Mouse (Mus musculus) CH12.LX (cell line): ENCODE data around the gene Kirrel3. TPM values are rescaled to one million over a fixed set of nuclear protein-coding genes. Genes with fewer than 3 reads are reported as not detected.

Source experiments
- DNase-seq: peaks from one replicate; pipeline ENCODE4 v3.0.0-alpha.2; 2013; ENCODE audit errors: extremely low read depth
- H3K27ac ChIP-seq: 2 replicates; pipeline ENCODE4 v1.5.1; 2012; ENCODE audit warnings: low read depth, mild to moderate bottlenecking, control low read depth, moderate library complexity; ENCODE audit not compliant: insufficient read depth
- H3K27me3 ChIP-seq: replicated peaks from 2 replicates; pipeline ENCODE3; 2012; ENCODE audit warnings: inconsistent platforms
- H3K36me3 ChIP-seq, 2 experiments: replicated peaks in 1 of 2; 2 replicates each; pipeline versions ENCODE3 to v1.6.1; 2012; ENCODE audit warnings: inconsistent platforms in 1 of 2, low read length in 1 of 2, mild to moderate bottlenecking in 1 of 2, mixed read lengths in 1 of 2, moderate library complexity in 1 of 2; ENCODE audit not compliant: control insufficient read depth in 1 of 2, insufficient read depth in 1 of 2
- H3K4me1 ChIP-seq, 2 experiments: 2 replicates each; pipeline ENCODE4 v1.6.1; 2012; ENCODE audit warnings: inconsistent platforms in 1 of 2, moderate library complexity in 1 of 2; ENCODE audit not compliant: insufficient read depth in 2 of 2, control insufficient read depth in 1 of 2
- H3K4me2 ChIP-seq: 2 replicates; pipeline ENCODE4 v1.6.1; 2012; ENCODE audit warnings: low read depth, mild to moderate bottlenecking, control low read depth; ENCODE audit not compliant: poor library complexity, insufficient read depth, severe bottlenecking
- H3K4me3 ChIP-seq, 3 experiments: fragments of 150-350 bp in 1 of 3; sonication (generic) in 1 of 3; replicated peaks in 1 of 3; 2 replicates each; pipeline versions ENCODE3 to v1.5.1; 2011 to 2012; ENCODE audit warnings: low read depth in 2 of 3, low read length in 2 of 3, mild to moderate bottlenecking in 2 of 3, moderate library complexity in 2 of 3, control low read depth in 1 of 3, improper control_type of control experiment in 1 of 3, inconsistent platforms in 1 of 3, mixed read lengths in 1 of 3; ENCODE audit not compliant: poor library complexity in 1 of 3
- H3K79me2 ChIP-seq: replicated peaks from 2 replicates; pipeline ENCODE4 v1.6.1; 2012; ENCODE audit warnings: mild to moderate bottlenecking, moderate library complexity; ENCODE audit not compliant: control insufficient read depth, poor library complexity, insufficient read depth, severe bottlenecking; ENCODE audit errors: extremely low read depth
- H3K9ac ChIP-seq: 2 replicates; pipeline ENCODE4 v1.6.1; 2012; ENCODE audit warnings: low read depth, mild to moderate bottlenecking, control low read depth, moderate library complexity; ENCODE audit not compliant: insufficient read depth
- H3K9me3 ChIP-seq: replicated peaks from 2 replicates; pipeline ENCODE3; 2012; ENCODE audit warnings: low read length, inconsistent platforms, mixed read lengths
- BHLHE40 ChIP-seq: IDR thresholded peaks from 2 replicates; pipeline ENCODE4 v1.6.1; 2011; ENCODE audit warnings: mild to moderate bottlenecking, low read depth, low read length, improper control_type of control experiment
- CHD1 ChIP-seq: IDR thresholded peaks from 2 replicates; pipeline ENCODE4 v1.6.1; 2012; ENCODE audit warnings: low read depth, low read length, improper control_type of control experiment, inconsistent platforms
- CTCF ChIP-seq, 2 experiments: IDR thresholded peaks in 1 of 2; conservative IDR thresholded peaks in 1 of 2; 2 replicates each; pipeline ENCODE4 v1.5.1; 2011 to 2012; ENCODE audit warnings: low read depth in 2 of 2, low read length in 2 of 2, improper control_type of control experiment in 1 of 2, inconsistent platforms in 1 of 2, mild to moderate bottlenecking in 1 of 2, moderate library complexity in 1 of 2
- ELF1 ChIP-seq: IDR thresholded peaks from 2 replicates; pipeline ENCODE4 v1.6.1; 2014; ENCODE audit warnings: low read depth, mild to moderate bottlenecking, inconsistent platforms, low read length, improper control_type of control experiment
- EP300 ChIP-seq: IDR thresholded peaks from 2 replicates; pipeline ENCODE4 v1.6.1; 2011; ENCODE audit warnings: low read length, improper control_type of control experiment
- ETS1 ChIP-seq: conservative IDR thresholded peaks from 2 replicates; pipeline ENCODE4 v1.6.1; 2012; ENCODE audit warnings: low read depth, mild to moderate bottlenecking, inconsistent platforms, low read length, improper control_type of control experiment, moderate library complexity
- HCFC1 ChIP-seq: IDR thresholded peaks from 2 replicates; pipeline ENCODE4 v1.6.1; 2012; ENCODE audit warnings: low read depth, mild to moderate bottlenecking, inconsistent platforms, low read length, improper control_type of control experiment
- JUN ChIP-seq: IDR thresholded peaks from 2 replicates; pipeline ENCODE4 v1.6.1; 2011; ENCODE audit warnings: low read depth, mild to moderate bottlenecking, low read length, improper control_type of control experiment, moderate library complexity; ENCODE audit not compliant: insufficient read depth
- MAX ChIP-seq: IDR thresholded peaks from 2 replicates; pipeline ENCODE4 v1.6.1; 2011; ENCODE audit warnings: low read length, improper control_type of control experiment
- MAZ ChIP-seq: IDR thresholded peaks from 2 replicates; pipeline ENCODE4 v1.6.1; 2012; ENCODE audit warnings: low read depth, mild to moderate bottlenecking, inconsistent platforms, low read length, improper control_type of control experiment, moderate library complexity
- MEF2A ChIP-seq: IDR thresholded peaks from 2 replicates; pipeline ENCODE4 v1.6.1; 2014; ENCODE audit warnings: low read depth, mild to moderate bottlenecking, inconsistent platforms, low read length, improper control_type of control experiment, borderline replicate concordance
- POLR2AphosphoS2 ChIP-seq: IDR thresholded peaks from 2 replicates; pipeline ENCODE4 v1.6.1; 2011; ENCODE audit warnings: low read depth, low read length, improper control_type of control experiment
- RCOR1 ChIP-seq: conservative IDR thresholded peaks from 2 replicates; pipeline ENCODE4 v1.6.1; 2012; ENCODE audit warnings: low read depth, mild to moderate bottlenecking, inconsistent platforms, low read length, improper control_type of control experiment
- SIN3A ChIP-seq: IDR thresholded peaks from 2 replicates; pipeline ENCODE4 v1.6.1; 2012; ENCODE audit warnings: low read length, improper control_type of control experiment, inconsistent platforms
- TBP ChIP-seq: conservative IDR thresholded peaks from 2 replicates; pipeline ENCODE4 v1.6.1; 2011; ENCODE audit warnings: low read depth, low read length, improper control_type of control experiment
- USF1 ChIP-seq: IDR thresholded peaks from 2 replicates; pipeline ENCODE4 v1.6.1; 2014; ENCODE audit warnings: low read depth, mild to moderate bottlenecking, inconsistent platforms, low read length, improper control_type of control experiment
- ZKSCAN1 ChIP-seq: IDR thresholded peaks from 2 replicates; pipeline ENCODE4 v1.6.1; 2012; ENCODE audit warnings: low read depth, inconsistent platforms, low read length, improper control_type of control experiment, borderline replicate concordance
- dilution Hi-C: fragments of 300-500 bp; cut with MboI; formaldehyde crosslinking; loops from 2 replicates; pipeline ENCODE4 v1.14.3; 2020; ENCODE audit warnings: low sequenced_read_pairs; ENCODE audit not compliant: extremely low pct_unique_long_range_greater_than_20kb, extremely low pct_ligation_motif_present
- in situ Hi-C: fragments of 300-500 bp; cut with MboI; formaldehyde crosslinking; loops from 3 replicates; pipeline ENCODE4 v1.14.3; 2019; ENCODE audit warnings: low sequenced_read_pairs, low pct_ligation_motif_present, low pct_unique_long_range_greater_than_20kb, mixed read lengths
- polyA plus RNA-seq: library from polyadenylated mRNA; unstranded; fragments of >175 nt; gene quantifications from 2 replicates; pipeline ENCODE4 v1.2.1, GENCODE M21; 2012; ENCODE audit warnings: low read depth; ENCODE audit not compliant: insufficient read length
- total RNA-seq, 2 experiments: library from RNA; depleted of rRNA; stranded (reverse); fragments of 300-350 nt in 1 of 2; fragments of >200 nt in 1 of 2; gene quantifications; 2 replicates each; pipeline ENCODE4 v1.2.3; 2012 to 2014

The Kirrel3 gene
- total and polyA plus RNA-seq, 3 experiments = not detected

GRCm38 (mm10) chr9:35048449-35048848, 562.8 kb downstream of the Kirrel3 start:
- no peak overlapping the region for H3K27ac ChIP-seq
- no peak for DNase-seq
- dilution Hi-C loops = no loop called here
- H3K9ac ChIP-seq = no peak overlapping the region
- H3K79me2 ChIP-seq = no peaks in the 10 kb centered on the region
- no peak for TF ChIP-seq RCOR1
- TF ChIP-seq ELF1 = no peak
- no peak for TF ChIP-seq CTCF (conservative IDR thresholded peaks at IDR 0.05 in 1 of 2, IDR thresholded peaks at IDR 0.05 in 1 of 2; ENCODE audit: low read depth in 2 of 2, low read length in 2 of 2)
- peaks cover 6 to 22% of the 10 kb centered on the region in 2 experiments for H3K4me1 ChIP-seq
- no peaks in the 10 kb centered on the region for H3K9me3 ChIP-seq
- in situ Hi-C loops = loop anchor here (25.0 kb wide), 1 partner anchor 489 kb away; no protein-coding TSS in a partner anchor
- H3K36me3 ChIP-seq = peaks cover 0 to 26% of the 10 kb centered on the region in 2 experiments
- H3K4me2 ChIP-seq = no peak overlapping the region
- H3K27me3 ChIP-seq = no peaks in the 10 kb centered on the region
- no peak overlapping the region for H3K4me3 ChIP-seq

GRCm38 (mm10) chr9:35049891-35050527, 564.3 kb downstream of the Kirrel3 start:
- no peaks in the 10 kb centered on the region for H3K9me3 ChIP-seq
- no peaks in the 10 kb centered on the region for H3K27me3 ChIP-seq
- H3K4me3 ChIP-seq = no peak overlapping the region
- no peak overlapping the region for H3K9ac ChIP-seq
- TF ChIP-seq ZKSCAN1 = no peak
- no peak for TF ChIP-seq POLR2AphosphoS2
- peak; percentile 95 for TF ChIP-seq MEF2A
- no peak for TF ChIP-seq CTCF (conservative IDR thresholded peaks at IDR 0.05 in 1 of 2, IDR thresholded peaks at IDR 0.05 in 1 of 2; ENCODE audit: low read depth in 2 of 2, low read length in 2 of 2)
- TF ChIP-seq MAZ = no peak
- TF ChIP-seq MAX = no peak
- TF ChIP-seq EP300 = 0 out of 2 replicates have a peak, but pooled peaks have one; percentile 40
- no peak for TF ChIP-seq SIN3A
- no peak for TF ChIP-seq CHD1
- TF ChIP-seq RCOR1 = no peak
- TF ChIP-seq JUN = peak; percentile 58
- TF ChIP-seq BHLHE40 = no peak
- no peak for TF ChIP-seq TBP
- TF ChIP-seq ETS1 = 0 out of 2 replicates have a peak, but pooled peaks have one; percentile 37
- TF ChIP-seq HCFC1 = no peak
- TF ChIP-seq USF1 = no peak
- TF ChIP-seq, all 38 proteins: peak for 4
- Histone ChIP-seq H3K36me3 (peaks cover 0 to 28% of the 10 kb centered on the region in 2 experiments), H3K4me2 (no peak overlapping the region), H3K79me2 (no peaks in the 10 kb centered on the region), H3K4me1 (peaks cover 6 to 22% of the 10 kb centered on the region in 2 experiments), H3K27ac (no peak overlapping the region)
- dilution Hi-C loops (no loop called here), in situ Hi-C loops (loop anchor here (25.0 kb wide), 1 partner anchor 487 kb away; no protein-coding TSS in a partner anchor)
- peak; percentile 62 for DNase-seq
